Mouse (Mus musculus): Measurements from ENCODE around the gene Agap2.

Gene Agap2

DNA sequence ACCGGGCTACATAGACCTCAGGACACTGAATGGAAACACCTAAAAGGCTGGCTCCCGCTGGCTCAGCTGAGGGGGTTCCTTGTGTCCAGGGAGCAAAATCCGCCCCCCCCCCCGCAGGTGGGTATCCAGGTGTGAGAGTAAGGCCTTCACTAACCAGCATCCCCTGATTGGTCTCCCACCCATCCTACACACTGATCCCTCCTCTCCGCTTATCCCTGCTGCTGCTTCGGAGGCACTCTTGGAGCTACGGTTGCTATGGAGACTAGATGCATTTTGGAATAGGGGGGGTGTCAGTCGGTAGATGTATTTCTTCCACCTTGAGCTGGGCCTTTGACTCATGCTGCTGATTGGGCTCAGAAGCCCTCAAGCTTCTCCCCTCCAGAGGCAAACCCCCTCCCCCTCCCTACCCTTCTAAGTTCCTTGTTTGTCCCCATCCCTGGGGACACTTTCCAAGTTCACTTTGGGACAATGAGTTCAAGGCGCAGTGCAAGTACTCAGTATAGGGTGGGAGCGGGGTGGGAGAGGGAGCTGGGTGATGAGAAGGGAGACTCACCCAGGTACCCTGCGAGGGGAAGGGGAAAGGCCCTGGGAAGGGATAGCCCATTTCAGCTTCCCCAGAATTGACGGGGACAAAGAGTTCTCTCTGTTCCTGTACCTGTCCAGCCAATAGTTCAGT lies 3.1 kb downstream of the Agap2 start:
- no peak for DNase-seq

DNA sequence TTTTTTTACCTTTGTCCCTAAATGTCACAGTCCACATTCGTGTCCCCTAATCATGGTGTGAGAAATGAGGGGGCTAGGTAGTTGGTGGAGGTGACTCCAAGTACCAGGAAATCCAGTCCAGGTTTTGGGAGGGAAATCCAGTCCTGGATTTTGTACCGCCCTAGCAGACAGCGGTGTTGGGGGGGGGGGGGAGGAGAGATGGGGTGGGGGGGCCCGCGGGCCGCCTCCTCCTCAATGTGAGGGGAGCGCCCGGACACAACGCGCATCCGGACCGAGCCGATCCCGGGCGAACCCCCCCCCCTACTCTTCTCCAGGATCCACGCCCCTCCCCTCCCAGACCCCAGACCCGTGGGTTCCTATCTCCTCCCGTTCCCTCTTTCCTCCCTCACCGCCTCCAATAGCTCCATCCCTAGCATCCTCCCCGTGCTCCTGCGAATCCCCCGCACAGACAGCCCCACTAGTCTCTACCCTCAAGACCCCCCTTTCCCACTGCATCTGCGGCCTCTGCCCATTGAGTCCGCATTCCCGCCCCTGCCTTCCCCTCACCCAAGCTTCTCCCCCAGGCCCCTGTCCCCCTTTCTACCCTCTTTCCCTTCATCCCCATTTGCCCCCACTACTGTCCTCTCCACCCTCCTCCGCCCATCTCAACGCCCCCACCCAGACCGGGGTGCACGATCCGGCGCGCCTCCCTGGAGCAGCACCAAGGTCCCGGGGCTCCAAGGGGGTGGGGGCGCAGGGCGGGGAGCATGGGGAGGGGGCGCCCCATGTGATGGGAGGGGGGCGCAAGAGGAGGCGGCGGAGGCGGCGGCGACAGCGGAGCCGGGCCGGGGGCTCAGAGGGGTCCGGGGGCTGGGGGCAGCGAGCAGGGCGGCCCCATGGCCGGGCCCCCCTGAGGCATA lies 3.8 kb downstream of the Agap2 start:
- peak; percentile 4 for DNase-seq

GRCm38 (mm10) chr10:127079665-127080391 lies 4.7 kb downstream of the Agap2 start:
- peak; percentile 27 for DNase-seq

- DNase-seq = no peak
Measured at GRCm38 (mm10) chr10:127080901-127081780, 6.1 kb downstream of the Agap2 start.

DNA sequence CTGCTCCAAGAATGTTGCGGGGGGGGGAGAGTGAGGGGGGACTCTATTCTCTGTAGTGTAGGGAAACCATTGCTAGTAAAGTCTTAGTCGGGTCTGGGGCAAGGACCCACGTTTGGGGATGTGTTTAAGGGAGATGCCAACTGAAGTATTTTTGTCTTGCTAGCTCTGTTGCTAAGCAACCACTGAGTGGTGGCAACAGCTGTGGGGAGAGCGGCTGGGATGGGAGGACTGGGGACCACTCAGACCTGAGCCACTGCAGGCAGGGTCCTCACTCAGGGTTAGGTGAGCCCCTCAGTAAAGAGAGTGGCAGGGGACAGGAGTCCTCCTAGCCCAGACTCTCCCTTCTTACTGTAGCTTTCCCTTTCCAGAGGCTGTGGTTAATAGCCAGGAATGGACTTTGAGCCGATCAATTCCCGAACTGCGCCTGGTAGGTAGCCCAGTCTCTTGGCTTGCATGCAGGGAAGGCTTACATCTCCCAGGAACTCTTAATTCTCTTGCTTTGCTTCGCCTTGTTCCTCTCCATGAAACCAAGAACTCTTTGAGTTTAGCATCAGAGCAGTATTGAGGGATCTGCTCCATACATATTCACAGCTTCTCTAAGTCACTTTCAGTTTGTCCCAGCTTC lies 7.0 kb downstream of the Agap2 start:
- no peak for DNase-seq

- DNase-seq = no peak
Measured at GRCm38 (mm10) chr10:127083292-127083914, 8.3 kb downstream of the Agap2 start.

- DNase-seq = no peak
Measured at GRCm38 (mm10) chr10:127083915-127084306, 8.8 kb downstream of the Agap2 start.

DNA sequence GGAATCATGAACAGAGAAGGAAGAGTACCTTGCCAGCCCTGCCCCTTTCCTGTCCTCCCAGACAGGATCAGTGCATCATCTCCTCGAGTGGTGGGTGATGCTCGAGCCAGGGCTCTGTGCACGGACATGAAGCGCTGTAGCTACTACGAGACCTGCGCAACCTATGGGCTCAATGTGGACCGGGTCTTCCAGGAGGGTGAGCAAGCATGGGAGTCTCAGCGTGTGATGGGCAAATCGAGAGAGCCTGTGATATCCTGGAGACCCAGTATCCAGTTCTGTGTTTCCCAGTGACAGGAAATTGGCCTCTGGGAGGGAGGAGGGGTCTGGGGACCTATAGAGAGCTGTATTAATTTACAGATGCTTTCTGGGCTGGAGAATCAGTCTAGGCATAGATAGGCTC lies 10.0 kb downstream of the Agap2 start:
- DNase-seq = no peak

- no peak for DNase-seq
Measured at GRCm38 (mm10) chr10:127085633-127086032, 10.5 kb downstream of the Agap2 start.

GRCm38 (mm10) chr10:127090560-127091411 lies 15.7 kb downstream of the Agap2 start:
- no peak for DNase-seq

GRCm38 (mm10) chr10:127091507-127092396 lies 16.7 kb downstream of the Agap2 start:
- peak; percentile 59 for DNase-seq

DNA sequence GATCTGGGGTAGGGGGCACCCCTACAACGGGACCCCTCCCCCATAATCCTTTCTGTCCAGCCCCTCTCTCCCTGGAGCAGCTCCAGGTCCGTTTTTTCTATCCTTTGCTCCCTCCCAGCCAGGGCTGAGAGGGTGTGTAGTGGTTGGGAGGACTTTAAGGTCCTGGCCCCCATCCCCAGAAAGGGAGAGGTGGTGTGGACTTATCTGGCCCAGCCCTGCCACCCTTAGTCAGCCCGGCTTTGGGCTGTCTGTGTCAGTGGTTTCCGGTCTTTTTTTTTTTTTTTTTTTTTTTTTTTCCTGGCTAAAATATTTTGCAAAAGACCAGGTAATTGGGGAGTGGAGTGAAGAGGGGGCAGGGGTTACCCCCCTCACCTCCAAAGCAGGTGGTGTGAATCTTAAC lies 17.7 kb downstream of the Agap2 start:
- DNase-seq = no peak

DNA sequence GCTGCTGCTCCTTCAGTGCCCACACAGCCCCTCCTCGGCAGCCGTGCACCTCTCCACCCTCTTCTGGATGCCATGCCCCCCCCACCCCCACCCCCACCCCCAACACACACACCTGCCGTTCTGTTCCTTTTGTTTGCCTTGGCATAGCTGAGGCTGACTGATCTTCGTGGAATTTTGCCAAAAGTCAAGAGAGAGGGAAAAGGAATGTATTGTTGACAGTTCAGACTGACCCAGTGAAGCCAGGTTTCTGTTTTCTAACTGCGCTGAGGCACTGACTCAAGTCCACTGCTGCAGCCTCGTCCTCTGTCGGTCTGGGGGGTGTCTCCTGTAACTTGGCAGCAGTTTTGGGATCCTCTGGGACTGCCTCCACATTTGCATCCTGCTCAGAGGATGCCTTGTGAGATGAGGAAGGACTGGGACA lies 19.3 kb downstream of the Agap2 start:
- no peak for DNase-seq

GRCm38 (mm10) chr10:127098514-127098913 lies 23.4 kb downstream of the Agap2 start:
- DNase-seq = no peak

GRCm38 (mm10) chr10:127099191-127099590 lies 24.1 kb downstream of the Agap2 start:
- DNase-seq = no peak

DNA sequence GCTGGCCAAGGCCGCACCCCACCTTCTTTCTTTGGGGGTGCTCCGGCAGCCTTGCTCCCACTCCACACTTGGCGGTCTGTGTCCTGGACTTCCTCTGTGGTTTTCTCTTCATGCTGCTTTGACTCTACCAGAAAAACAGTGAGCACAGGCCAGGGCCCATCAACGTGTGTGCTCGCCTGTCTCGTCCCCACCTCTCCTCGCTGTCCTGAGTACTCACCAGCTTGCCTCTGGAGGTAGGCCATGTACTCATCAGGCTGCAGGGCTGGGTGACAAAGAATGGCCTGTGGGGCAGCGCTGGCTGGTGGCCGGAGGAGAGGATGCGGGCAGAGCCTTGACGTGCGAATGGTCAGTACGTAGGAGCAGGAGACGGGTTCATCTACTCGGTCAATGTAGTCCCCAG lies 24.8 kb downstream of the Agap2 start:
- DNase-seq = no peak

DNA sequence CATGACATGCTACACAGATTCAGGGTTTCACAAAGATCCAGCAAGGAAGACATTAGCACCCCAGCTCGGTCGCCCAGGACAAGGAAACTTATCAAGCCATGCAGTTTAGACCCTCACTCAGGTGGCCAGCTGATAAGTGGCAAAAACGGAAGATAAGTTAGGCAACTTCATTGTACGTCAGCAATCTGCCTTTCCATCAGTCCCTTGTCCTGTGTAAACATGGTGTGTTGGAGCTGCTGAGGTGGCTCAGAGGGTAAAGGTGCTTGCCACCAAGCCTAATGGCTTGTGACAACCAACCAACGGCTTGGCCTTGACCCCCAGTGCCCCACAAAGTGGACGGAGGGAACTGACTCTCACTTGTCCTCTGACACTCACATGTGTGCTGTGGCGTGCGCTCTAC lies 25.3 kb downstream of the Agap2 start:
- peak; percentile 26 for DNase-seq

GRCm38 (mm10) chr10:127101151-127101550 lies 26.1 kb downstream of the Agap2 start:
- DNase-seq = no peak

DNA sequence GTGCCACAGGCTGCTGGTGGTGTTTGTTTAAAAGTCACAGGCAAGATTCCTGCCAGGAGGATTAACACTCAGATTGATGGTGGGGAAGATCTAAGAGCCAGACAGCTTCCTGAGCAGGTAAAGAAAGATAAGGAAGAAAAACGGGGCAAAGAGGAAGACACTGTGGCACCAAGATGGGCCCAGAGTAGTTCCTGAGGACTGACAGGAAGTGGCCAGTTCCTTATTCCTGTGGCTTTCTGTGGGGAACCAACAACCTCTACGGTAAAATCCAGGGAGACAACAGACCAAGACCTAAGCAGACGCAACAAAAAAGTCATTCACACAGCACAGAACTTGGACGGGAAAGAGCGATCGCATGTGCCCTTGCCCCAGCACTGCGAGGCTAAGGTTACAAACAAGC lies 28.5 kb downstream of the Agap2 start:
- DNase-seq = no peak

All from liver (tissue).